ENCODE assay signal across 8 mouse cellular contexts in genomic region chr11:49846401-49847070, GRCm38 (mm10). TPM values are rescaled to one million over a fixed set of nuclear protein-coding genes. Genes with fewer than 3 reads are reported as not detected.
DNase-seq lines count a peak whose midpoint lies in the region; ATAC-seq and TF ChIP-seq lines count a peak whose summit lies in the region.

Mapk9 (plus strand) TSS chr11:49846751.

- no peak for TF ChIP-seq POLR2A in bone marrow macrophage, adult 2 months (IDR thresholded peaks at IDR 0.05; ENCODE audit: borderline replicate concordance, low read depth, low read length)
- peak; percentile 58; the same call in 1 of the 2 replicates for TF ChIP-seq POLR2A in embryonic fibroblast, embryonic 13.5 days (IDR thresholded peaks at IDR 0.05; ENCODE audit: low read depth, low read length)

- H3K9ac ChIP-seq in kidney, embryonic 14.5 days (ENCODE audit: low read depth, low read length): peak within 1 kb of the TSS; percentile 90
- peak within 1 kb of the TSS; percentile 78 for H3K9ac ChIP-seq in limb, embryonic 15.5 days

- no peaks in the 10 kb centered on the region for H3K27me3 ChIP-seq in kidney, embryonic 14.5 days (ENCODE audit: control insufficient read depth, insufficient read depth, low read length)
- no peaks in the 10 kb centered on the region for H3K27me3 ChIP-seq in limb, embryonic 15.5 days

- peak; percentile 99 for ATAC-seq in kidney, embryonic 14.5 days (ENCODE audit: low FRiP score, low TSS enrichment)
- ATAC-seq in limb, embryonic 15.5 days (ENCODE audit: insufficient number of reproducible peaks, low FRiP score, low TSS enrichment, low read depth): peak; percentile 99

- WGBS in kidney, embryonic 14.5 days: 1% methylated on average over 58 of the region's 68 CpGs
- WGBS in limb, embryonic 15.5 days: under 1% methylated on average over 66 of the region's 68 CpGs

- peak within 1 kb of the TSS; percentile 61 for H3K4me2 ChIP-seq in kidney, embryonic 14.5 days (replicated peaks; ENCODE audit: low read depth, low read length)
- H3K4me2 ChIP-seq in limb, embryonic 15.5 days: peak within 1 kb of the TSS; percentile 61

- peak within 1 kb of the TSS; percentile 90 for H3K4me3 ChIP-seq in bone marrow macrophage, adult 2 months (ENCODE audit: insufficient read depth, low read length)
- peak within 1 kb of the TSS; percentile 95 for H3K4me3 ChIP-seq in embryonic fibroblast, embryonic 13.5 days (ENCODE audit: insufficient read depth, low read length)
- peak within 1 kb of the TSS; percentile 93 for H3K4me3 ChIP-seq in kidney, embryonic 14.5 days (ENCODE audit: low read length)
- peak within 1 kb of the TSS; percentile 94 for H3K4me3 ChIP-seq in limb, embryonic 15.5 days

- no peaks in the 10 kb centered on the region for H3K9me3 ChIP-seq in kidney, embryonic 14.5 days (ENCODE audit: control insufficient read depth, low read length)
- H3K9me3 ChIP-seq in limb, embryonic 15.5 days: no peaks in the 10 kb centered on the region

- no peaks in the 10 kb centered on the region for H3K36me3 ChIP-seq in kidney, embryonic 14.5 days (ENCODE audit: control insufficient read depth, insufficient read depth, low read length)
- peaks cover 8% of the 10 kb centered on the region for H3K36me3 ChIP-seq in limb, embryonic 15.5 days

- no peak; the same call in 1 of the 2 replicates for TF ChIP-seq CTCF in bone marrow macrophage, adult 2 months (IDR thresholded peaks at IDR 0.05; ENCODE audit: low read depth, low read length)
- peak; percentile 88 for TF ChIP-seq CTCF in embryonic fibroblast, embryonic 13.5 days (IDR thresholded peaks at IDR 0.05; ENCODE audit: borderline replicate concordance, insufficient read depth, low read length)

- H3K27ac ChIP-seq in bone marrow macrophage, adult 2 months (ENCODE audit: insufficient read depth, low read depth, low read length): peak within 1 kb of the TSS; percentile 52
- no peak within 1 kb of the TSS; the same call in 1 of the 2 replicates for H3K27ac ChIP-seq in embryonic fibroblast, embryonic 13.5 days (ENCODE audit: insufficient read depth, low read length)
- H3K27ac ChIP-seq in kidney, embryonic 14.5 days (ENCODE audit: low read depth, low read length): peak within 1 kb of the TSS; percentile 77
- peak within 1 kb of the TSS; percentile 70 for H3K27ac ChIP-seq in limb, embryonic 15.5 days

- peaks cover 11% of the 10 kb centered on the region for H3K4me1 ChIP-seq in bone marrow macrophage, adult 2 months (ENCODE audit: control insufficient read depth, insufficient read depth, low read length)
- H3K4me1 ChIP-seq in embryonic fibroblast, embryonic 13.5 days (ENCODE audit: control insufficient read depth, insufficient read depth, low read length): no peaks in the 10 kb centered on the region
- H3K4me1 ChIP-seq in kidney, embryonic 14.5 days (ENCODE audit: control insufficient read depth, insufficient read depth, low read length): peaks cover 14% of the 10 kb centered on the region
- peaks cover 20% of the 10 kb centered on the region for H3K4me1 ChIP-seq in limb, embryonic 15.5 days

- peak; percentile 99 for DNase-seq in A20 (ENCODE audit: low read depth, low spot score)
- peak; percentile 96 to 98 for DNase-seq in heart, adult 9 months (ENCODE audit: low spot score in 2 of 2)
- peak; percentile 86 to 95 for DNase-seq in monocyte, adult 2 months (ENCODE audit: low read depth in 1 of 2, low spot score in 2 of 2)
- DNase-seq in spleen, postnatal 36 days (ENCODE audit: low spot score in 2 of 2): peak; percentile 97 to 98

RNA-seq across cellular contexts. Expression of gene Mapk9, which starts in this region (rescaled TPM):
- polyA plus RNA-seq in bone marrow macrophage, adult 2 months (2012; ENCODE audit: insufficient read depth, insufficient read length, missing spikeins): 38.6 and 42.8 TPM in 2 replicates
- 62.5 and 68.5 TPM in 2 replicates for polyA plus RNA-seq in embryonic fibroblast, embryonic 13.5 days (2011; ENCODE audit: insufficient read length, low read depth, missing spikeins)
- polyA plus RNA-seq in kidney, embryonic 14.5 days (2014; fragmentation: Nextera tagmentation; extraction: Ambion mirVana): 19.3 and 33.9 TPM in 2 replicates
- 31.6 and 33.2 TPM in 2 replicates for polyA plus RNA-seq in limb, embryonic 15.5 days (2015; fragmentation: Nextera tagmentation; extraction: Ambion mirVana)
